Mouse (Mus musculus): ENCODE measurements around the gene Ifnar1.

GRCm38 (mm10) chr16:91522040-91522439 lies 37.0 kb downstream of the Ifnar1 start:
- TF ChIP-seq CTCF (IDR thresholded peaks at IDR 0.05; ENCODE audit: insufficient read depth, low read length), result no peak
- TF ChIP-seq POLR2A (IDR thresholded peaks at IDR 0.05; ENCODE audit: borderline replicate concordance, extremely low read depth, low read depth, low read length), result no peak

All from lung, adult 2 months (tissue).